ENCODE assay signal across 8 mouse cellular contexts in the genomic region with DNA sequence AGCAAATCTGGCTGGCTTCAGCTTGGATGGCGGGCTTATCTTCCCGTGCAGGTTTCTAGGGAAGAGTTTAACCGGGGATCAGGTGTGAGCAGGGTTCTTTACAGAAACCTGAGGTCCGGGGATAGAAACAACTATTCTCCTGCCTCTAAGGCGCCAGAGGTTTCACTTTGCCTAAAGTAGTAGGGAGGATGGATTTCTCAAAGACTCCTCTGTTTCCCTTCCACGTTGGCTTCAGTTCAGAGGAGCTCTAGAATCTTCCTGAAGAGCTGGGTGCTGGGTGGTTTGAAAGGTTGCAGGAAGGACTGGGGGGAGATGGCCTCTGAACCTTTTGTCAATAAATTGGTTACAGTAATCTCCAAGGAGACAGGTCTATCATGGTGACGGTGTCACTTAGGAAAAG. TPM values are rescaled to one million over a fixed set of nuclear protein-coding genes. Genes with fewer than 3 reads are reported as not detected.
DNase-seq lines count a peak whose midpoint lies in the region; ATAC-seq and TF ChIP-seq lines count a peak whose summit lies in the region.

No protein-coding gene starts in this region.

- no peak for ATAC-seq in kidney, embryonic 15.5 days (replicated peaks; ENCODE audit: low FRiP score)
- ATAC-seq in embryonic facial prominence, embryonic 15.5 days (ENCODE audit: insufficient number of reproducible peaks, low FRiP score, low TSS enrichment, low read depth), result no peak
- ATAC-seq in intestine, embryonic 15.5 days, result no peak
- no peak for ATAC-seq in activated CD4-positive, CD25-positive, alpha-beta regulatory T cell, adult 4 months

- no peak for TF ChIP-seq POLR2A in myocyte (IDR thresholded peaks at IDR 0.05; ENCODE audit: insufficient read length, low read depth)

- H3K4me2 ChIP-seq in kidney, embryonic 15.5 days, result peak overlapping the region; percentile 97
- peak overlapping the region; percentile 65 for H3K4me2 ChIP-seq in embryonic facial prominence, embryonic 15.5 days (replicated peaks)
- H3K4me2 ChIP-seq in intestine, embryonic 15.5 days (replicated peaks), result peak overlapping the region; percentile 96
- H3K4me2 ChIP-seq in myocyte (ENCODE audit: low read depth), result peak overlapping the region; percentile 99

- H3K9me3 ChIP-seq in kidney, embryonic 15.5 days (replicated peaks), result no peaks in the 10 kb centered on the region
- no peaks in the 10 kb centered on the region for H3K9me3 ChIP-seq in embryonic facial prominence, embryonic 15.5 days (replicated peaks)
- no peaks in the 10 kb centered on the region for H3K9me3 ChIP-seq in intestine, embryonic 15.5 days

- H3K27ac ChIP-seq in kidney, embryonic 15.5 days, result no peak overlapping the region
- no peak overlapping the region; the same call in 1 of the 2 replicates for H3K27ac ChIP-seq in embryonic facial prominence, embryonic 15.5 days (replicated peaks)
- H3K27ac ChIP-seq in intestine, embryonic 15.5 days, result no peak overlapping the region

- H3K36me3 ChIP-seq in kidney, embryonic 15.5 days, result no peaks in the 10 kb centered on the region
- peaks cover 4% of the 10 kb centered on the region; the same call in 1 of the 2 replicates for H3K36me3 ChIP-seq in embryonic facial prominence, embryonic 15.5 days
- no peaks in the 10 kb centered on the region for H3K36me3 ChIP-seq in intestine, embryonic 15.5 days
- H3K36me3 ChIP-seq in myocyte (ENCODE audit: control insufficient read depth, insufficient read depth), result peaks cover 7% of the 10 kb centered on the region

- H3K4me1 ChIP-seq in kidney, embryonic 15.5 days, result peaks cover 58% of the 10 kb centered on the region
- peaks cover 57% of the 10 kb centered on the region for H3K4me1 ChIP-seq in embryonic facial prominence, embryonic 15.5 days
- peaks cover 49% of the 10 kb centered on the region for H3K4me1 ChIP-seq in intestine, embryonic 15.5 days (replicated peaks)

- 47% methylated on average over 7 of the region's 7 CpGs for WGBS in kidney, embryonic 15.5 days
- WGBS in embryonic facial prominence, embryonic 15.5 days, result 41% methylated on average over 7 of the region's 7 CpGs
- WGBS in intestine, embryonic 15.5 days, result 41% methylated on average over 7 of the region's 7 CpGs

- no peak overlapping the region for H3K9ac ChIP-seq in kidney, embryonic 15.5 days
- no peak overlapping the region for H3K9ac ChIP-seq in embryonic facial prominence, embryonic 15.5 days
- H3K9ac ChIP-seq in intestine, embryonic 15.5 days, result peak overlapping the region; percentile 88; the same call in 1 of the 2 replicates

- H3K4me3 ChIP-seq in kidney, embryonic 15.5 days (replicated peaks), result peak overlapping the region; percentile 76
- peak overlapping the region; percentile 81 for H3K4me3 ChIP-seq in embryonic facial prominence, embryonic 15.5 days (replicated peaks)
- peak overlapping the region; percentile 84 for H3K4me3 ChIP-seq in intestine, embryonic 15.5 days (replicated peaks)
- peak overlapping the region; percentile 95 for H3K4me3 ChIP-seq in myocyte

- no peak for DNase-seq in kidney, adult 9 months
- no peak for DNase-seq in T-cell, adult 2 months (ENCODE audit: low spot score)
- no peak for DNase-seq in cerebellum, postnatal 10 days

- H3K27me3 ChIP-seq in kidney, embryonic 15.5 days, result peaks cover 32% of the 10 kb centered on the region
- H3K27me3 ChIP-seq in embryonic facial prominence, embryonic 15.5 days, result no peaks in the 10 kb centered on the region
- no peaks in the 10 kb centered on the region for H3K27me3 ChIP-seq in intestine, embryonic 15.5 days (replicated peaks)
- no peaks in the 10 kb centered on the region for H3K27me3 ChIP-seq in myocyte (ENCODE audit: control insufficient read depth, insufficient read depth, insufficient read length)

- H3ac ChIP-seq in myocyte (ENCODE audit: control insufficient read depth, insufficient read length), result peak overlapping the region; percentile 93

- peaks cover 55% of the 10 kb centered on the region for H3K79me2 ChIP-seq in myocyte (ENCODE audit: control insufficient read depth, insufficient read depth)

TF ChIP-seq in myocyte, 11 proteins besides CTCF, POLR2A, EP300 and RAD21:
- no peak for TF ChIP-seq MYOG (IDR thresholded peaks at IDR 0.05; ENCODE audit: control insufficient read depth in 1 of 3, insufficient read depth in 1 of 3, insufficient read length in 2 of 3, low read depth in 2 of 3)
- no peak for TF ChIP-seq E2F4 (IDR thresholded peaks at IDR 0.05; ENCODE audit: insufficient read depth)

RNA-seq across cellular contexts. Expression of a gene that starts 1.8 kb away (rescaled TPM):
- 0.41 and 0.61 TPM in 2 replicates for polyA plus RNA-seq in kidney, embryonic 15.5 days (2015; fragmentation: Nextera tagmentation; extraction: Ambion mirVana)
- polyA plus RNA-seq in embryonic facial prominence, embryonic 15.5 days (2015; fragmentation: Nextera tagmentation; extraction: Ambion mirVana), result 0.72 and 1.1 TPM in 2 replicates
- polyA plus RNA-seq in intestine, embryonic 15.5 days (2015; fragmentation: Nextera tagmentation; extraction: Ambion mirVana), result 0.62 and 0.74 TPM in 2 replicates
- polyA plus RNA-seq in myocyte (2012; fragmentation: generic; extraction: Trizol), result 72.9 TPM
- not detected for polyA plus RNA-seq in activated CD4-positive, CD25-positive, alpha-beta regulatory T cell, adult 4 months (2017; shearing (Covaris generic))

Comparison
In these comparisons a context has a peak if more than half of its experiments do, and no peak if none do; other contexts are left out.
1. RNA of a gene that starts 1.8 kb away (polyA plus RNA-seq): 72.9 TPM in myocyte (single experiment); 0.72 to 1.1 TPM in embryonic facial prominence, embryonic 15.5 days, 0.62 to 0.74 TPM in intestine, embryonic 15.5 days, 0.41 to 0.61 TPM in kidney, embryonic 15.5 days and not detected in activated CD4-positive, CD25-positive, alpha-beta regulatory T cell, adult 4 months; every median in the first group is over 10 times any median in the second.
2. Peak in every context shown above with its lines, with median percentiles within 50 percentile points of each other: H3K4me2 ChIP-seq and H3K4me3 ChIP-seq.